Mouse (Mus musculus): ENCODE data around the gene Glud1.

The Glud1 gene

GRCm38 (mm10) chr14:34310234-34310965, at the start of gene Glud1, which contains the start of gene Shld2:
Gene Glud1, plus strand, starts transcription at chr14:34310727.
Gene Shld2, minus strand, starts transcription at chr14:34310493.
- peak; percentile 94 for DNase-seq (ENCODE audit: low read depth, low spot score)

DNA sequence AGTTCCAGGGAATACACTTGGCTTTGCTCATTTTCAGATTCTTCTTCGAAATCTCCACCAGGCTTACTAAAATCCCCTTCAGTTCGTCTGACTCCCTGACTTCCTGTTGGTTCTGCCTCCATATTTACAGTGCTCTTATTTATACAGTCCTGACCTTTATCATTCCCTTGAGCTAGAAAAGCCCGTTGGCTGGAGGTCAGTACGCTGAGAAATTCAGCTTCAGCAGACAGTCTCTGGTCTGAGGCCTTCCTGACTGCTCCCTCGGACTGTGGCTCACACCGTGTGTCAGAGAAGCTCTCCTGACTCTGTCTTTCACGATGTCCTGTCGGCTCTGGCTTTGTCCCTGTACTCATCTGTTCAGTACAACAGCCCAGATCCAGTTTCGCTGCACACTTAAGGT, 42.5 kb upstream of the Glud1 start:
- no peak for DNase-seq (ENCODE audit: low read depth, low spot score)

- DNase-seq (ENCODE audit: low read depth, low spot score), result peak; percentile 64
These were observed 37.2 kb upstream of the Glud1 start for GRCm38 (mm10) chr14:34273280-34273679.

GRCm38 (mm10) chr14:34274141-34274540, 36.4 kb upstream of the Glud1 start:
- DNase-seq (ENCODE audit: low read depth, low spot score), result no peak

DNA sequence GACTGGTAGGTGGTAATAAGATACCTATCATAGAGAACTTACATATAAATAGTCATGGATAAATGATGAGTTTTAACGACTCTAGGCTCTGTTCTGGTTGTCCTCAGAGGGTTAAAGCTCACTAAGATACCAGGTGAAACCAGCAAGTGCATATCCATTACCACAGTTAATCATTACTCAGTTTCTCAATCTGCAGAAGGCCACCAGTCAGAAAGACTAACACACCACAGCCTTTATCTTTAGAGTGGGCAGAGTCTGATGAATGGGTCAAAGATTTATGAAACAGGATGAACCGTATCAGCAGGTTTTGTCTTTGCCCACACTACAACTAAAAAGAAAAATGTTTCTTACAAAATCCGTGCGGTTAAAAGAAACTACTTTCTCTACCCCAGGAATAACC, 35.3 kb upstream of the Glud1 start:
- no peak for DNase-seq (ENCODE audit: low read depth, low spot score)

- DNase-seq (ENCODE audit: low read depth, low spot score), result no peak
These were observed 30.8 kb upstream of the Glud1 start for GRCm38 (mm10) chr14:34279726-34280125.

DNA sequence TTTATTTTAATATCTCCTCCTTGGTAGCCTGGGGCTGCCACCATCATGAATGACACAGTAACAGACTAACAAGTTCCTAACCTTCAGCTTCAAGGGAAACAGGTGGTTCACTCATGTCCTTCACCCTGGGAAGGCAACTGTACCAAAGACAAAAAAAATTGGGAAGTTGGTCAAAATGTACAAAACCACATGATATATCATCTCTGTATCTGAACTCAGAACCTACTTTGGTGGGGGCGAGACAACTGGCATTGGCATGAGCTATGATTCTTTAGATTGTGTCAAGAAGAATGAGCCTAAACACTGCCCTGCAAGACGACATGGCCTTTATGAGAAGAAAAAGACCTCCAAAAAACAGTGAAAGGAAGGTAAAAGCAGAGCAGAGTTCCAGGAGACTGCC, 29.7 kb upstream of the Glud1 start:
- no peak for DNase-seq (ENCODE audit: low read depth, low spot score)

DNA sequence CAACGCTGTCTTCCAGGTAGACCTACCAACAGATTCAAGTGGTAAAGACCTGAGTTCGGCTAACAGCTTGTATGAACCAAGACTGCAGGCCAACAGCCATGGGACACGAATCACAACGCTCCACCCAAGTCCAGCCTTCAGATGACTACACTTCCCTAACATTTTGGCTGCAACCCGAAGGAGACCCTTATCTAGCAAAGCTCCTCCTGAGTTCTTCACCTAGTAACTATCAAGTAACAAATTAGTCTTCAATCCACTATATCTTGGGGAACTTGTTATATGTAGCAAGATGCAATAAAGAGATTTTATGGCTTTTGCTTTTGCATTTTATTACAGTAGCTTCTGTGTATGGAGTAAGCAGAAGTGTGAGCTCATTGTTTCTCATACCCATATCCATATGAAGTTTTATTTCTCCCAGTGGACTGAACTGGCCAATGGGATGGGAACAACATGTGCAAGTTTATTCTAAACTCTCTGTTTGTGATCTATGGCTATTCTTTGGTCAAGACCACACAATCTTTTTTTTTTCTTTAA, 28.7 kb upstream of the Glud1 start:
- no peak for DNase-seq (ENCODE audit: low read depth, low spot score)

GRCm38 (mm10) chr14:34288396-34288795, 22.1 kb upstream of the Glud1 start:
- DNase-seq (ENCODE audit: low read depth, low spot score), result no peak

DNA sequence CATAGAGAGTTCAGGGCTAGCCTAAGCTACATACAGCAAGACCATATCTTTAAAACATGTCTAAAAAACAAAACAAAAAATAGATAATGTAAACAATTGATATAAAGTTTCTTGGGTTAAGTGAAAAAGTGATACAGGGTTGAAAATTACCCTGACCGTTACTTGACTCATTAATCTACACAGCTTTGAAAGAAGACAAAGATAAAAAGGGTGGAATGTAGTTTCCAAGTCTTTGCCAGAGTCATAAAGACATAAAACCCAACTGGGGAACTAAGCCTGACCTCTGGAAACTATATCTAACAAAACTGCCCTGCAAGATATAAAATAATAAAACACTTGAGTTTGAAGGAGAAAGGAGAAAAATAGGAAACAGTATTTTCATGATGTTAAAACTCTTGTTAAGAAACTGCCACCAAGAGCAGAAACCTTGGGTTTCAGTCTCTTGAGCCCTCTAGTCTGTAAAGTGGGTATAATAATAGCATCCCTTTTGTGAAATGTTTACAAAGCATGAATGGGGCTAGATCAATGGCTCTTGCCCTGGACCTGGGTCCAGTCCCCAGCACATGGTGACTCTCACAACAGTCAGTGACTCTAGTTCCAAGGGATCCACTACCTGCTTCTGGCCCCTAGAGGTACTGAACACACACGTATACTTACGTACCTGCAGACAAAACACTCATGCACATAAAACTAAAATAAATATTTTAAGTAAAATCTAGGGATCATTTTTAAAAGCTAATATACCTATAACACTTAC, 21.1 kb upstream of the Glud1 start:
- no peak for DNase-seq (ENCODE audit: low read depth, low spot score)

DNA sequence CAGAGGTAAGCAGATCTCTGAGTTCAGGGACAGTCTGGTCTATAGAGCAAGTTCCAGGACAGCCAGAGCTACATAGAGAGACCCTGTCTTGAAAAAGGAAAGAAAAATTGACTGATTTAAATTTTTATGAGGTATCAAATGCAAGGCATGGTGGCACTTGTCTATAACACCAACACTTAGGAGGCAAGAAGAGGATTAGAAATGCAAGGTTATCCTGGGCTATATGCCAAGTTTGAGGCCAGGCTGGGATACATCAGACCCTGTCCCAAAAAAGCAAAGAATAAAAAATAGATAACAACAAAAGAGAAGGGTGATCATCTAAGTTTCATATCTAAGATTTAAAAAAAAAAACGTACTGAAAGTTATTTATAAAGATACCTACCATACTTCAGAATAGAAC, 20.3 kb upstream of the Glud1 start:
- DNase-seq (ENCODE audit: low read depth, low spot score), result no peak

GRCm38 (mm10) chr14:34293641-34294040, 16.9 kb upstream of the Glud1 start:
- no peak for DNase-seq (ENCODE audit: low read depth, low spot score)

DNA sequence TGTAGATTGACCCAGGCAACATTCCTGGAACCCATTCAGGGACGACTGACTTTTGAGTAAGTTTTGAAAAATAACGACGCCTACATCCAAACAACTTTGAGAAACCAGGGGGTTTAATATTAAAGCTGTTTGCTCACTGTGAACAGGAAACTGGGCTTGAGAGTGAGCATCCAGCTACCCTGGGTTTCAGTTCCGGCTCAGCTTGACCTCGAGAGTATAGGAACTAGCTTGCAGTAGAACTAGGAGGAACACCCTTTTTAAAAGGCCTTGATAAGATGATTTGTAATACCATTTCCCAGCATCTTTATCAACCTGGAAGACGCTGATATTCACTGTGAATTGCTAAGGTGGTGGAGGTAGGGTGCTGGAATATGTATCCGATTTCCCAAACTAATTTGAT, 14.2 kb upstream of the Glud1 start:
- no peak for DNase-seq (ENCODE audit: low read depth, low spot score)

DNA sequence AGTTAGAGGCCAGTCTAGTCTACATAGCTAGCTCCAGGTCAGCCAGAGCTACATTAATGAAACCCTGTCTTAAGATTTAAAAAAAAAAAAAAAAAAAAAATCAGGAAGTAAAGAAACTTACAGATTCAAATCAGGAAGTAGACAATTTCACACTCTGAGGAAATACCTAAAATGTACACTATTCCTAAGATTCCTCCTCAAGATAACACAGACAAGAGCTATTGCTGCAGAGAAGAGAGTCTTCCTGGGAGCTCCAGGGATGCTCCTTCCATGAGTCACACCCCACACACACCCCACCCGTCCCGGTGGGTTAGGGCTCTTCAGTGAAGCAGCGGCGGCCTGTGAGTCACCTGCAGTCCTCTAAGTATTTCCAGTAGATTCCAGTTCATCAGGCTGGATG, 13.5 kb upstream of the Glud1 start:
- DNase-seq (ENCODE audit: low read depth, low spot score), result peak; percentile 91

- DNase-seq (ENCODE audit: low read depth, low spot score), result no peak
These were observed 12.9 kb upstream of the Glud1 start for GRCm38 (mm10) chr14:34297634-34298033.

- DNase-seq (ENCODE audit: low read depth, low spot score), result no peak
These were observed 11.4 kb upstream of the Glud1 start for GRCm38 (mm10) chr14:34298871-34299700.

- no peak for DNase-seq (ENCODE audit: low read depth, low spot score)
These were observed 7.8 kb upstream of the Glud1 start for GRCm38 (mm10) chr14:34302681-34303242.

DNA sequence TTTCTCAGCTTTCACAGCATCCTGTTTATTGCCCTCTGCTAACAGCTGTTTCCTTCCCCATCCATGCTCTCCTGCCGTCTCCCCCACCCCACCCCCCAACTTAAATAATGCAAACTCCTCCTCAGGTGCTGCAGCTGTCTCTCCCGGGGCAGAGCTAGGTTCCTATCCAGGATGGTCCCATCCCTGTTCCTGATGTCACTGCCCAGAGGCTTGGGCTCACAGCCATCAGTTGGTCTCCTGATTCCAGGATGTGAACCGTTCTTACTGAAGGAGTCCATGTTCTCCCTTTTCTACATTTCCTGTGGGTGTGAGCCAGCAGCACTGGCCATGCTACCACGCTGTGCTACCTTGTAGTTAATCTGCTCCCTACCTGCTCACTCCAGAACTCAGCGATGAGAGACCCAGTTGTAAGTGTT, 7.3 kb upstream of the Glud1 start:
- DNase-seq (ENCODE audit: low read depth, low spot score), result no peak

DNA sequence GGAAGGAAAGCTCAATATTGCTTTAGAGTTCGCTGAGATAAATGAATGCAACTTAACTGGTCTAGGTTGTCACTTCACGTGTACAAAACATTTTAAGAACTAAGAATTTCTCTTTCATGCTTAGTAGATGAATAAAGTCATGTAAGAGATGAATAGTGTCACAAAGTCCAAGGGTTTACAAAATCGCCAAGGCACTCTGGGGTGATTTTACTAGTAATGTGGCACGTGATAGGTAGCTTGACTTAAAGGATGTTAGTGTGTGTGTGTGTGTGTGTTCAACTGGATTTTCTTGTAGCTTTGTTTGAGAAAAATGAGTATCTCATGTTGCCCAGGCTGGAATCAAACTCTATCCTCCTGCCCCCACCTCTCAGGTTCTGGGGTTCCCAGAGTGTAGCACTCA, 1.3 kb upstream of the Glud1 start:
- no peak for DNase-seq (ENCODE audit: low read depth, low spot score)

GRCm38 (mm10) chr14:34309907-34310233, 657 bp upstream of the Glud1 start:
- DNase-seq (ENCODE audit: low read depth, low spot score), result no peak

DNA sequence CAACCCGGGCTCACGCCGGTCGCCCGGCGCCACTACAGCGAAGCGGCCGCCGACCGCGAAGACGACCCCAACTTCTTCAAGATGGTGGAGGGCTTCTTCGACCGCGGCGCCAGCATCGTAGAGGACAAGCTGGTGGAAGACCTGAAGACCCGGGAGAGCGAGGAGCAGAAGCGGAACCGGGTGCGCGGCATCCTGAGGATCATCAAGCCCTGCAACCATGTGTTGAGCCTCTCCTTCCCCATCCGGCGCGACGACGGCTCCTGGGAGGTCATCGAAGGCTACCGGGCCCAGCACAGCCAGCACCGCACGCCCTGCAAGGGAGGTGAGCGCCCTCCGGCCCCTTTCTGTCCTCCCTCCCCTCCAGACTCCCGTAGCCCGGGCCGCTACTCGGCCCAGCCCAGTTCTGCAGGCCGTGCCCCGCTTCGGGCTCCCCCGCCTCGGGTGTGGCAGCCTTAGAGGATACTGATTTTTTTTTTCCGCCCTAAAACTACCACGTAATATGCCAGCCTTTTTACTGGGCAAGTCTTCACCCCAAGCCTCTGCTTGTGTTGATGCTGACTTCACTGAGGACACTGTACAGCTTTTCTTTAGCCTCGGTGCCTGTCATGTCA, 599 bp downstream of the Glud1 start:
- peak; percentile 42 for DNase-seq (ENCODE audit: low read depth, low spot score)
